Mouse (Mus musculus) limb, embryonic 11.5 days (tissue): Measurements from ENCODE around the gene Kif3b. TPM values are rescaled to one million over a fixed set of nuclear protein-coding genes. Genes with fewer than 3 reads are reported as not detected.
"Not testable (repeated sequence)": the region's sequence is repeated elsewhere in the genome, so short reads cannot be mapped to it uniquely, and the experiment has no call there.

Experiments used
- ATAC-seq: fragments of 200-750 bp; cut with Nextera tagmentation; 2 replicates; pipeline ENCODE4 v1.8.0; 2017; ENCODE audit warnings: low read depth; ENCODE audit not compliant: insufficient number of reproducible peaks, low FRiP score, low TSS enrichment
- DNase-seq: peaks from one replicate; pipeline ENCODE4 v3.0.0-alpha.2; 2015; ENCODE audit warnings: low spot score
- H3K27ac ChIP-seq: fragments of 300-500 bp; sonication (generic); replicated peaks from 2 replicates; pipeline ENCODE4 v1.5.1; 2014; ENCODE audit warnings: low read depth, mild to moderate bottlenecking, low read length
- H3K27me3 ChIP-seq: fragments of 300-500 bp; sonication (generic); 2 replicates; pipeline ENCODE4 v1.6.1; 2014; ENCODE audit warnings: mild to moderate bottlenecking, low read length, mixed read lengths; ENCODE audit not compliant: control insufficient read depth, insufficient read depth
- H3K36me3 ChIP-seq: fragments of 300-500 bp; sonication (generic); 2 replicates; pipeline ENCODE4 v1.6.1; 2014; ENCODE audit warnings: mild to moderate bottlenecking, low read length, moderate library complexity, mixed read lengths; ENCODE audit not compliant: control insufficient read depth, insufficient read depth
- H3K4me1 ChIP-seq: fragments of 300-500 bp; sonication (generic); 2 replicates; pipeline ENCODE4 v1.6.1; 2014; ENCODE audit warnings: low read length, mixed read lengths; ENCODE audit not compliant: control insufficient read depth, insufficient read depth
- H3K4me2 ChIP-seq: fragments of 300-500 bp; sonication (generic); 2 replicates; pipeline ENCODE4 v1.6.1; 2014; ENCODE audit warnings: low read depth, mild to moderate bottlenecking, moderate library complexity; ENCODE audit not compliant: severe bottlenecking
- H3K4me3 ChIP-seq: fragments of 300-500 bp; sonication (generic); 2 replicates; pipeline ENCODE4 v1.5.1; 2014; ENCODE audit warnings: low read depth, low read length
- H3K9ac ChIP-seq: fragments of 300-500 bp; sonication (generic); 2 replicates; pipeline ENCODE4 v1.6.1; 2014; ENCODE audit warnings: mild to moderate bottlenecking, low read length
- H3K9me3 ChIP-seq: fragments of 300-500 bp; sonication (generic); 2 replicates; pipeline ENCODE4 v1.6.1; 2016; ENCODE audit warnings: low read length; ENCODE audit not compliant: control insufficient read depth
- WGBS: fragments of 180-500 bp; shearing (Covaris S2); extraction: QIAGEN DNeasy Blood & Tissue Kit; methylation state at CpG from one replicate; pipeline ENCODE4 v1.1.7; 2014; 5-methylcytosine and 5-hydroxymethylcytosine counted together
- polyA plus RNA-seq: library from polyadenylated mRNA; unstranded; fragments of >200 nt; fragmentation: Nextera tagmentation; extraction: Ambion mirVana; gene quantifications from 2 replicates; pipeline ENCODE4 v1.2.1, GENCODE M21; 2014

Gene Kif3b
- polyA plus RNA-seq, 1 experiment from 2014 or later = 5.1 TPM

DNA sequence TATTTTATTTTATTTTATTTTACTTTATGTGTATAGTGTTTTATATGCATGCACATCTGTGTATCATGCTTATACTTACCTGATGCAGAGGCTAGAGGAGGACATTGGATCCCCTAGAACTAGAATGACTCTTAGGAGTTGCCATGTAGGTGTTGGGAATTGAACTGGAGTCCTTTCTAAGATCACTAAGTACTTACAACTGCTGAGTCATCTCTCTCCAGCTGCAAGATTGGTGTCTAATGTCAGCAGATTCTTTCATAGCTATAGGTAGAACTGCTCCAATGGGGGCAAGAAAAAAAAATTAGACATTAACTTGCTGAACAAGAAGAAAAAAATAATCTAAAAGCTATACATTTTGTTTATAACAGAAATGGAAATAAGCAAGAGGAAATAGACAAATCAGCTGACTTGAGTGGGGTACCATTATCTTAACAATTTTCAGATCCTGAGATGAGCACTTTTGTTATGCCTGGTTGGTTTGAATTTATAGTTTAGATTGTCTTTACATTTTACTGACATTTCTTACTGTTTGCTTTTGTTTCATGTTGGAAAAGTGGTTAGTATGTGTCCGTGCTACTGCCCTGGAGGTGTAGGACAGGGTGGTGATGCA is 70.0 kb downstream of the Kif3b start:
- Histone ChIP-seq H3K27me3 (no peaks in the 10 kb centered on the region), H3K9me3 (no peaks in the 10 kb centered on the region), H3K4me2 (no peak overlapping the region), H3K27ac (no peak overlapping the region), H3K9ac (no peak overlapping the region), H3K4me3 (no peak overlapping the region), H3K4me1 (no peaks in the 10 kb centered on the region), H3K36me3 (peaks cover 21% of the 10 kb centered on the region)
- 94% methylated on average over 1 of the region's 1 CpGs for WGBS
- ATAC-seq (no peak), DNase-seq (no peak)

GRCm38 (mm10) chr2:153364531-153364930 is 73.3 kb downstream of the Kif3b start:
- DNase-seq, H3K27me3 ChIP-seq, ATAC-seq, H3K9ac ChIP-seq, H3K4me3 ChIP-seq, H3K9me3 ChIP-seq, H3K4me2 ChIP-seq, H3K27ac ChIP-seq, H3K4me1 ChIP-seq: not testable (repeated sequence)
- WGBS = 93% methylated on average over 14 of the region's 14 CpGs
- H3K36me3 ChIP-seq = peaks cover 22% of the 10 kb centered on the region

GRCm38 (mm10) chr2:153370871-153371270 is 79.7 kb downstream of the Kif3b start:
- Histone ChIP-seq H3K9me3 (no peaks in the 10 kb centered on the region), H3K4me1 (no peaks in the 10 kb centered on the region), H3K27me3 (no peaks in the 10 kb centered on the region), H3K36me3 (peaks cover 15% of the 10 kb centered on the region; the same call in 1 of the 2 replicates), H3K4me2 (no peak overlapping the region), H3K27ac (no peak overlapping the region), H3K4me3 (no peak overlapping the region), H3K9ac (no peak overlapping the region)
- ATAC-seq (no peak), DNase-seq (no peak)

DNA sequence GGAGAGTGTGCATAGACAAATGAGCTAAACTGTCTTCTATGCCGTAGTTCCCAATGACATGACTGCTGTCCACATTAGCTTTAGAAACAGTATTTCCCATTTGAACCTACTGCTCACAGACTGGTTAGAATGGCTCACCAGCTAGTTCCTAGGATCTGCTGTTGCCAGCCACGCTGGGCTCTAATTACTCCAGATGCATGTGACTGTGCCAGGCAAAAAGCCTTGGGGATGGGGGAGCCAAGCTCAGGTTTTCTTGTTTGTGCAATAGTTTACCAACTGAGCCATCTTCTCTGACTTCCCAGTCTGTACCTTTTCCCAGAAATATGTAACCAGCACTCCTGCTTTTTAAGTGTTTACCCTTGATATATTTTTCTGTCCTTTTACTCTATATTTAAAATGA is 84.2 kb downstream of the Kif3b start:
- Histone ChIP-seq H3K36me3 (0 out of 2 replicates have a peak, but pooled peaks cover 6% of the 10 kb centered on the region), H3K9ac (no peak overlapping the region), H3K4me1 (no peaks in the 10 kb centered on the region), H3K27ac (no peak overlapping the region), H3K9me3 (no peaks in the 10 kb centered on the region), H3K27me3 (no peaks in the 10 kb centered on the region), H3K4me2 (no peak overlapping the region), H3K4me3 (no peak overlapping the region)
- WGBS = 84% methylated on average over 2 of the region's 2 CpGs
- DNase-seq (no peak), ATAC-seq (no peak)

DNA sequence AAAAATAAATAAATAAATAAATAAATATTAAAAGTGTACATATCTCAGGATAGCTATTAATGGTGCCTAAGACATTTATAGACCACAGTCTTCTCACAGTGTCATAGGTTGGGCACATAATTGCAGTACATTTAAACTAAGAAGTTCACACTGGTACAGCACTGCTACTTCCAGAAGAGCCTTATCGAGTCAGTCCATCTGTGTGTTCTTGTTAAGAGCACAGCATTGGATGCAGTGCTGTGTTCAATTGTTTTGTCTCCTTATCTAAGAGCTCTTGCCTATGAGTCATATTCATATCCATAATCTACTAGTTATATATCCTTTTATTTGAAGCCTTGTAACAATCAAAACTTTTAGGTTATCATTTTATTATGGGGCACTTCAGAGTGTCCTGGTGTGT is 89.3 kb downstream of the Kif3b start:
- Histone ChIP-seq H3K27ac (no peak overlapping the region), H3K4me2 (no peak overlapping the region), H3K4me1 (no peaks in the 10 kb centered on the region), H3K9ac (no peak overlapping the region), H3K36me3 (peaks cover 5% of the 10 kb centered on the region; the same call in 1 of the 2 replicates), H3K9me3 (no peaks in the 10 kb centered on the region), H3K27me3 (no peaks in the 10 kb centered on the region), H3K4me3 (no peak overlapping the region)
- ATAC-seq = no peak
- 97% methylated on average over 1 of the region's 1 CpGs for WGBS
- no peak for DNase-seq

Other genes starting within 250 kb of the Kif3b start
- gene Ccm2l, start 225.5 kb upstream of the Kif3b start, polyA plus RNA-seq = 1.0 and 1.4 TPM in 2 replicates
- gene Hck, start 182.9 kb upstream of the Kif3b start, polyA plus RNA-seq = 1.4 TPM in 2 replicates
- gene Tm9sf4, start 130.1 kb upstream of the Kif3b start, polyA plus RNA-seq = 79.7 and 97.5 TPM in 2 replicates
- 6.1 and 7.9 TPM in 2 replicates for gene Tspyl3, start 66.0 kb upstream of the Kif3b start, polyA plus RNA-seq
- gene Plagl2, start 50.0 kb upstream of the Kif3b start, polyA plus RNA-seq = 29.6 and 33.0 TPM in 2 replicates
- 7.3 and 7.9 TPM in 2 replicates for gene Pofut1, start 49.9 kb upstream of the Kif3b start, polyA plus RNA-seq
- gene Asxl1, start 54.4 kb downstream of the Kif3b start, polyA plus RNA-seq = 24.0 and 26.5 TPM in 2 replicates
- not detected in 2 replicates for gene 4930404H24Rik, start 201.4 kb downstream of the Kif3b start, polyA plus RNA-seq
- gene Nol4l, start 238.6 kb downstream of the Kif3b start, polyA plus RNA-seq = 14.0 and 15.1 TPM in 2 replicates